Mouse (Mus musculus) spleen, adult 12 weeks (tissue): ENCODE results near the gene Limch1.

ENCODE experiments used
- DNase-seq: peaks from one replicate; pipeline ENCODE4 v3.0.0; 2022; ENCODE audit warnings: low spot score

Gene Limch1

GRCm38 (mm10) chr5:66830206-66830605 lies 84.6 kb downstream of the Limch1 start:
- DNase-seq, result no peak

GRCm38 (mm10) chr5:66834756-66835155 lies 89.1 kb downstream of the Limch1 start:
- DNase-seq, result no peak

DNA sequence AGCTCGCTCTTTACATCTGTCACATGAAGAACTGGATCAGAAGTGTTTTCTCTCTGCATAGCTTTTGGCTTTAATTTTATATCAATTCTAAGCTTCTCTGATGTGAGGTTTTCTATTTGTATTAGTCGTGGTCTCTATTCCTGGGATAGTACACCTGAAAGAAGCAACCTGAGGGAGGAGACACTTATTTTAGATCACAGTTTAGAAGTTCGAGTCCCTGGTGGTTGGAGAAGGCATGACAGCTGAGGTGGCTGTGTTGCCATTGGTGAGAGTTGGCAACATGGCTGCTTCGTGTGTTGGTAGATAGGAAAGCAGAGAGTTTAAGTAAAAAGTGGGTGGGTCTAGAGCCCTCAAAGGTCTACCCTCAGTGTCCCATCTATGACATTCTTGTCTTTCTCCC lies 91.3 kb downstream of the Limch1 start:
- DNase-seq, result no peak

DNA sequence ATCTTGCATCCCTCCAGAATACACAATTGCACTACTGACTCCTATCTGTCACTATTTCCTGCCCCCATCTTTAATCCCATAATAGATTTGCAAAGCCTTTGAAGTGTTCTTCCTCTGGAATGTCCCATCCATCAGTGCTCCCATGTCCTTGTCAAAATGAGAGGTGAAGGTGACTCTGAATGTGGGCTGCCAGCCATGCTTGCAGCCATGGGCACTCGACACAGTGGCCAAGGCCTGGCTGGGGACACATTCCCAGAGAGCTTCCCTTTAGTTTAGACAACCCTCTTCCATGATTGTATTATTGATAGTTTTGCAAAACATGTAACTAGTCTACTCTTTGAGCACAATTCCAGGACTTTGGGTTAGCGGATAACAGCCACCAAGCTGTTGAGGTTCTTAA lies 96.3 kb downstream of the Limch1 start:
- DNase-seq, result no peak

GRCm38 (mm10) chr5:66842776-66843175 lies 97.1 kb downstream of the Limch1 start:
- DNase-seq, result no peak

DNA sequence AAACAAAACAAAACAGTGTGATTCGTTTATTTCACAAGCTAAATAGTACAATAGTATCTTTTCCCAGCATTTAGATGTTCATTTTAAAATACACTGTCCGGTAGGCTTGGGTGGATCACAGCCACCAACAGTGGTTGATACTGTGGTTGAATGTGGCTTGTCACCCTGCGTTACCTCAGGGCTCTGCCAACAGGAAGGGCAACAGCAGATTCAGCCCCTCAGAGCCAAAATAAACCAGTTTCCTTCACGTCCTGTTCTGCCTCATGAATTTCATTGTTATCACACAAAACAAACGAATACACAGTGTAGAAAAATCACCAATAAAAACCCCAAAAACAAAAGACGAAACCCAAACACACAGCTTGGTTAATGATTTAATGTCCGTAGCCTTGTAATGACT lies 102.5 kb downstream of the Limch1 start:
- no peak for DNase-seq

GRCm38 (mm10) chr5:66849148-66849547 lies 103.5 kb downstream of the Limch1 start:
- DNase-seq, result no peak

- DNase-seq, result no peak
Observed at GRCm38 (mm10) chr5:66850721-66851251, 105.2 kb downstream of the Limch1 start.

GRCm38 (mm10) chr5:66851708-66852107 lies 106.1 kb downstream of the Limch1 start:
- DNase-seq, result no peak

- no peak for DNase-seq
Observed at GRCm38 (mm10) chr5:66854263-66854662, 108.6 kb downstream of the Limch1 start.

GRCm38 (mm10) chr5:66855358-66856107 lies 109.9 kb downstream of the Limch1 start:
- DNase-seq, result no peak

- DNase-seq, result no peak
Observed at GRCm38 (mm10) chr5:66859506-66859905, 113.9 kb downstream of the Limch1 start.

GRCm38 (mm10) chr5:66861232-66862035 lies 115.8 kb downstream of the Limch1 start:
- DNase-seq, result no peak

DNA sequence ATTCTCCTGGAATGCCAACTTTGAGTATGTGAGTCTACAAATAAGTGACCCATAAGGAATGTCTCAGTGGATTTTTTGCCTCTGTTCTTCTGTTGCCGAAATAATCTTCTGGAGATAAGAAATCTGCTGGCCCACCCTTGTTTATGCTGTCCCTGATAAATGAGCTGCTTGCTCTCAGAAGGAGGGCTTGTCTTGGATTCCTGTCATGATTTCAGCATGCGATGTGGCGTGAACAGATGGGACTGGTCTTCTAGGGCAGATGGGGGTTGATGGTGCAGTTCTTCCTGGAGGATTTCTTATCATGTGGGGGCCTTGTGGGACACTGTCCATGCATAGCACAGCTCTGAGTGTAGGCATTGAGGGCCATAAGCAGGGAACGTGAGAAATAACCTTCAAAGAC lies 116.5 kb downstream of the Limch1 start:
- DNase-seq, result no peak

GRCm38 (mm10) chr5:66865229-66865628 lies 119.6 kb downstream of the Limch1 start:
- DNase-seq, result no peak

- DNase-seq, result no peak
Observed at GRCm38 (mm10) chr5:66866019-66866418, 120.4 kb downstream of the Limch1 start.

DNA sequence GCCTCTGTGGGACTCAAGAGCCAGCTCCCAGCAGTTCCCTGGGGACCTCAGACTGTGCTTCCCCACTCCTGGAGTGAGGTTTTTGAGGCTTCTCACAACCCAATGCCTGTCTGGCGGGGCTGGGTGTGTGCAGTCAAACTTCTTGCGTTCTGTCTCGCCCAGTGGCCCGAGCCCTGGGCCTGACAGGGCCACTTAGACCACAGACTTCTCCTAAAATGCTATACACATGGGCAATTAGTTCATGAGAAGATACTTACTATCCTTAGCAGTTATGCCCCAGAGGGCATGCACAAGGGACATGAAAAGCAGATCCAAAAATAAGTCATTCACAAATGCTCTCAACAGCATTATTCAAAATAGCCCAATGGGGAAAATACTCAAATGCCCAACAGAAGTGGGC lies 123.9 kb downstream of the Limch1 start:
- no peak for DNase-seq

- no peak for DNase-seq
Observed at GRCm38 (mm10) chr5:66871521-66872050, 126.0 kb downstream of the Limch1 start.

DNA sequence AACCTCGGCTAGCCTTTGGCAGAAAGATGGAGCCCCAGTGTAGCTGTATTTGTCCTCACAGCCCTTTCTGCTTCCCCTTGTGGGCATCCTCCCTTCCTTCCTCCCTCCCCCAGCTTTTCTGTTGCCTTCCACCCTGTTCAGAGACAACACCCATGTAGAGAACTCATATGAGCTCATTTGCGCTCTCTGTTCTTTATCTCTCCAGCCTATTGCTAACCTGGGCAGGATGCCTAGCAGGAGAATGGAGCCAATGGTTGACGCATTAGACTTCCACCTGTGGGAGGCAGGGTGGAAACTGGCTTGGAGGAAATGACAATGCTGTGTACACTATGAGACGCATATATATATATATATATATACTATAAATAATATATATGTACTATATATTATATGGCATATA lies 126.4 kb downstream of the Limch1 start:
- no peak for DNase-seq

GRCm38 (mm10) chr5:66872681-66873080 lies 127.1 kb downstream of the Limch1 start:
- DNase-seq, result no peak

GRCm38 (mm10) chr5:66876018-66876805 lies 130.6 kb downstream of the Limch1 start:
- no peak for DNase-seq

DNA sequence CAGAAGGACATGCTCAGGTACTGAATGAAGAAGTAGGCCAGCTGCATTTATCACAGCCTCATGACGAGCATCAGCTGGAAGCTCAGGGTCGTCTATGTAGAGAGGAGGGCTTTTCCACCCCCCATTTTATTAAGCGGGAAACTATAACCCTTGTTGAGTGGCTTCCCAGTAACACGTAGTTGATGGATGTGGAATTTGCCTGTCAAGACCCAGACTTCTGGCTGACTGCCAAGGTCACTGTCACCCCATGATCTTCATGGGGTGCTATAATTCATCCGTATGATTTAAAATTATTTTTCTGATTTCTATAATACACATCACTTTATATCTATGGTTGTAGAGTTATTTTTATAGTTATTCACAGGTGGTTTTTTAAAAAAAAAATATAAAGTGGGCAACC lies 131.4 kb downstream of the Limch1 start:
- no peak for DNase-seq
